Mouse (Mus musculus): ENCODE measurements around the gene Dock11.

Gene Dock11

GRCm38 (mm10) chrX:36101318-36101717 lies 212.7 kb downstream of the Dock11 start:
- no peak for DNase-seq (ENCODE audit: low spot score)

- no peak for DNase-seq (ENCODE audit: low spot score)
Observed at GRCm38 (mm10) chrX:36108601-36109000, 220.0 kb downstream of the Dock11 start.

- peak; percentile 48 for DNase-seq (ENCODE audit: low spot score)
Observed at GRCm38 (mm10) chrX:36111622-36112421, 223.2 kb downstream of the Dock11 start, which contains the start of gene Il13ra1. Gene Il13ra1 (plus strand): TSS chrX:36112110.

GRCm38 (mm10) chrX:36112422-36112750 lies 223.8 kb downstream of the Dock11 start:
- DNase-seq (ENCODE audit: low spot score): no peak

GRCm38 (mm10) chrX:36115171-36115570 lies 226.5 kb downstream of the Dock11 start:
- DNase-seq (ENCODE audit: low spot score): no peak
